Mouse (Mus musculus) lung, embryonic 14.5 days (tissue): ENCODE results near the gene Kcnj4. TPM values are rescaled to one million over a fixed set of nuclear protein-coding genes. Genes with fewer than 3 reads are reported as not detected.

Source experiments
- ATAC-seq: fragments of 200-750 bp; cut with Nextera tagmentation; 2 replicates; pipeline ENCODE4 v1.8.0; 2017; ENCODE audit warnings: mild to moderate bottlenecking, moderate TSS enrichment, moderate library complexity; ENCODE audit not compliant: insufficient read depth
- DNase-seq: peaks from one replicate; pipeline ENCODE4 v3.0.0-alpha.2; 2015
- H3K27ac ChIP-seq: fragments of 300-500 bp; sonication (generic); 2 replicates; pipeline ENCODE4 v1.5.1; 2014; ENCODE audit warnings: low read depth, mild to moderate bottlenecking, moderate library complexity
- H3K27me3 ChIP-seq: fragments of 300-500 bp; sonication (generic); 2 replicates; pipeline ENCODE4 v1.6.1; 2014; ENCODE audit warnings: low read length, control low read depth; ENCODE audit not compliant: insufficient read depth
- H3K36me3 ChIP-seq: fragments of 300-500 bp; sonication (generic); 2 replicates; pipeline ENCODE4 v1.6.1; 2014; ENCODE audit warnings: control low read depth; ENCODE audit not compliant: insufficient read depth
- H3K4me1 ChIP-seq: fragments of 300-500 bp; sonication (generic); 2 replicates; pipeline ENCODE4 v1.6.1; 2014; ENCODE audit warnings: antibody characterized with exemption, control low read depth; ENCODE audit not compliant: insufficient read depth
- H3K4me2 ChIP-seq: fragments of 300-500 bp; sonication (generic); 2 replicates; pipeline ENCODE4 v1.6.1; 2014; ENCODE audit warnings: mild to moderate bottlenecking
- H3K4me3 ChIP-seq: fragments of 300-500 bp; sonication (generic); 2 replicates; pipeline ENCODE4 v1.5.1; 2014; ENCODE audit warnings: low read depth, low read length
- H3K9ac ChIP-seq: fragments of 300-500 bp; sonication (generic); 2 replicates; pipeline ENCODE4 v1.6.1; 2014
- H3K9me3 ChIP-seq: fragments of 300-500 bp; sonication (generic); 2 replicates; pipeline ENCODE4 v1.6.1; 2016; ENCODE audit warnings: low read depth, low read length, control low read depth
- CTCF ChIP-seq: IDR thresholded peaks from 2 replicates; pipeline ENCODE4 v1.5.1; 2016; ENCODE audit warnings: antibody characterized with exemption, low read depth
- WGBS: fragments of 180-500 bp; shearing (Covaris S2); extraction: QIAGEN DNeasy Blood & Tissue Kit; methylation state at CpG from one replicate; pipeline ENCODE4 v1.1.7; 2014; 5-methylcytosine and 5-hydroxymethylcytosine counted together
- polyA plus RNA-seq: library from polyadenylated mRNA; unstranded; fragments of >200 nt; fragmentation: Nextera tagmentation; extraction: Ambion mirVana; gene quantifications from 2 replicates; pipeline ENCODE4 v1.2.1, GENCODE M21; 2014

The Kcnj4 gene
- polyA plus RNA-seq, 1 experiment from 2014 or later, result not detected

DNA sequence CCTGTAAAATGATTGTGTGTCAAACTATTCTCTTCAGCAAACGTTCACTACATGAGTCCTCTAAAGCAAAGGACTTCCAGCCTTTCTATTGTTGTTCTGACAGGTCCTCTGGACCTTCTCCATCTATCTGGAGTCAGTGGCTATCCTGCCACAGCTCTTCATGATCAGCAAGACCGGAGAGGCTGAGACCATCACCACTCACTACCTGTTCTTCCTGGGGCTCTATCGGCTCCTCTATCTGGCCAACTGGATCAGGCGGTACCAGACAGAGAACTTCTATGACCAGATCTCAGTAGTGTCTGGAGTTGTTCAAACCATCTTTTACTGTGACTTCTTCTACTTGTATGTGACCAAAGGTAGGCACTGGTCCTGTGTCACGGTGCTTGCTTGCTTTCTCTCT is 20.5 kb upstream of the Kcnj4 start:
- no peak for TF ChIP-seq CTCF
- Histone ChIP-seq H3K9me3 (no peaks in the 10 kb centered on the region), H3K27ac (no peak overlapping the region), H3K4me1 (no peaks in the 10 kb centered on the region), H3K27me3 (no peaks in the 10 kb centered on the region), H3K4me2 (no peak overlapping the region), H3K4me3 (no peak overlapping the region), H3K36me3 (peaks cover 76% of the 10 kb centered on the region), H3K9ac (no peak overlapping the region)
- 80% methylated on average over 5 of the region's 5 CpGs for WGBS
- no peak for DNase-seq
- ATAC-seq, result no peak

DNA sequence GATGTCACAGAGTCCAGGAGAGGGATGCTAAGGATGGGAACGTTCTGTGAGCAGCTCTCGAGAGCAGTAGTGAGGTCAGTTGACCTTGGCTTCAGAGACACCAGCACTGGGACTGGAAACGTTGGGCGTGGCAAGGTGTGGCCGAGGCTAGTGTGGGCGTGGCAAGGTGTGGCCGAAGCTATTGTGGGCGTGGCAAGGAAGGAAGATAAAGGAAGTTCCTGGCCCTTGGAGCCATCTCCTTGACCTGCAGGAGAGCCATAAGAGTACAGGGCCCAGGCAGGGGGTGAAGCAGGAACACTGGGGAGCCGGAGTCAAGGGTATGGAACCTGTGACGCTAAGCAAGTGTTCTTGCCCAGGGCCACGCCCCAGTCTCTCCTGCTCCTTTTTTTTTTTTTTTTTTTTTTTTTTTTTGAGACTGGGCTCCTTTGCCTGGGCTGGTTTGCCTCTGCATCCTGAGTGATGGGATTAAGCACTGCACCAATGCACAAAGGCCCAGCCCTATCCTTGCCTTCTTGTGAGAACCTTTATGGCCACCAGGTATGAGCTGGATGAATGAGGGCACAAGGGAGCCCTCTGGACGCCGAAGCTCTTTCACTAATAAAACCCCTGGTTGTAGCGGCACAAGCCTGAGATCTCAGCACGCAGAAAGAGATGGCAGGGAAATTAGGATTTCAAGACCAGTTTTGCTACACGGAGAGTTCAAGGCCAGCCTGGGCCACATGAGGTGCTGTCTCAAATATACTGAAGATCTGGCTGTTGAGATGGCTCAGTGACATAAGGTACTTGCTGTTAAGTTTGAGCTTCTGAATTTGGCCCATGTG is 14.6 kb upstream of the Kcnj4 start:
- ATAC-seq (no peak), DNase-seq (no peak)
- Histone ChIP-seq H3K9ac (no peak overlapping the region), H3K36me3 (peaks cover 21% of the 10 kb centered on the region), H3K27me3 (peaks cover 14% of the 10 kb centered on the region), H3K4me1 (0 out of 2 replicates have a peak, but pooled peaks cover 10% of the 10 kb centered on the region), H3K4me3 (no peak overlapping the region), H3K4me2 (no peak overlapping the region), H3K27ac (no peak overlapping the region), H3K9me3 (no peaks in the 10 kb centered on the region)
- TF ChIP-seq CTCF, result no peak
- WGBS, result 51% methylated on average over 16 of the region's 16 CpGs

DNA sequence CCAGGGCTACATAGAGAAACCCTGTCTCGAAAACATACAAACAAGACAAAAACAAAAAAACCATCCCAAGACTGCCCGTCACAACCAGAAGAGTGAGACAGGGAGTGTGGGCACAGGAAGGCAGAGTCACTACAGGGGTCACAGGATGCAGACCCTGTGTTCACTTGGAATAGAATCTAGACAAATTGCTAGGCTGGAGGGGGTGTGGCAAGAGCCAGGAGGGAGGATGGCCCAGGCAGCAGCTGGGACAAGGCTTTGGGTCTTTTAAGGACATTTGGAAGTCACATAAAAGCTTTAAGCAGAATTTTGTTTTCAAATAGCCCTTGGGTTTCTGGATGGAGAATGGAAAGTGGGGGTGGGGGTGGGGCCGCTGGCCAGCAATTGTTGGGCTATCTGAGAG is 13.5 kb upstream of the Kcnj4 start:
- Histone ChIP-seq H3K4me3 (no peak overlapping the region), H3K9me3 (no peaks in the 10 kb centered on the region), H3K27me3 (peaks cover 24% of the 10 kb centered on the region), H3K36me3 (peaks cover 14% of the 10 kb centered on the region), H3K4me1 (0 out of 2 replicates have a peak, but pooled peaks cover 10% of the 10 kb centered on the region), H3K4me2 (peak overlapping the region; percentile 64), H3K9ac (no peak overlapping the region), H3K27ac (no peak overlapping the region)
- ATAC-seq (no peak), DNase-seq (no peak)
- TF ChIP-seq CTCF, result no peak
- WGBS, result 84% methylated on average over 3 of the region's 3 CpGs

DNA sequence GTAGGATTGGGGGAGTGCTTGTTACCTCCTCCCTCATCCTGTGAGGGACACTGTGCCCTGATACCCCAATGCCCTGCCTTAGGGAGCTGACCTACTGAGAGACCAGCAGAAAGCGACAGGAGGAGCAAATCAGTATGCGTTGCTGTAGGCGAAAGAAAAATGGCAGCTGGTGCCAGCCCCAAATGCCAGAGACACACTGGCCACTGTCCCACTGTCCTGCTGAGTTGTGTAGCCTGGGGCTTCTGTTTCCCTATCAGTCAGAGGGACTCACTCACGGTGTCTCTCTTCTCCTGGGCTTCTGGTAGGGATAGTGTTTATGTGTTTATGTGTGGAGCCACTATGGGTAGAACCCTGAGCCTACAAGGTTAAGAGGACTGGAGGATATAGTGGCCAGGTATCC is 12.7 kb upstream of the Kcnj4 start:
- ATAC-seq (no peak), DNase-seq (no peak)
- Histone ChIP-seq H3K27ac (no peak overlapping the region), H3K4me2 (peak overlapping the region; percentile 64), H3K36me3 (peaks cover 6% of the 10 kb centered on the region), H3K27me3 (peaks cover 33% of the 10 kb centered on the region), H3K9me3 (no peaks in the 10 kb centered on the region), H3K4me3 (peak overlapping the region; percentile 66), H3K4me1 (0 out of 2 replicates have a peak, but pooled peaks cover 10% of the 10 kb centered on the region), H3K9ac (no peak overlapping the region)
- 73% methylated on average over 4 of the region's 4 CpGs for WGBS
- TF ChIP-seq CTCF, result no peak

DNA sequence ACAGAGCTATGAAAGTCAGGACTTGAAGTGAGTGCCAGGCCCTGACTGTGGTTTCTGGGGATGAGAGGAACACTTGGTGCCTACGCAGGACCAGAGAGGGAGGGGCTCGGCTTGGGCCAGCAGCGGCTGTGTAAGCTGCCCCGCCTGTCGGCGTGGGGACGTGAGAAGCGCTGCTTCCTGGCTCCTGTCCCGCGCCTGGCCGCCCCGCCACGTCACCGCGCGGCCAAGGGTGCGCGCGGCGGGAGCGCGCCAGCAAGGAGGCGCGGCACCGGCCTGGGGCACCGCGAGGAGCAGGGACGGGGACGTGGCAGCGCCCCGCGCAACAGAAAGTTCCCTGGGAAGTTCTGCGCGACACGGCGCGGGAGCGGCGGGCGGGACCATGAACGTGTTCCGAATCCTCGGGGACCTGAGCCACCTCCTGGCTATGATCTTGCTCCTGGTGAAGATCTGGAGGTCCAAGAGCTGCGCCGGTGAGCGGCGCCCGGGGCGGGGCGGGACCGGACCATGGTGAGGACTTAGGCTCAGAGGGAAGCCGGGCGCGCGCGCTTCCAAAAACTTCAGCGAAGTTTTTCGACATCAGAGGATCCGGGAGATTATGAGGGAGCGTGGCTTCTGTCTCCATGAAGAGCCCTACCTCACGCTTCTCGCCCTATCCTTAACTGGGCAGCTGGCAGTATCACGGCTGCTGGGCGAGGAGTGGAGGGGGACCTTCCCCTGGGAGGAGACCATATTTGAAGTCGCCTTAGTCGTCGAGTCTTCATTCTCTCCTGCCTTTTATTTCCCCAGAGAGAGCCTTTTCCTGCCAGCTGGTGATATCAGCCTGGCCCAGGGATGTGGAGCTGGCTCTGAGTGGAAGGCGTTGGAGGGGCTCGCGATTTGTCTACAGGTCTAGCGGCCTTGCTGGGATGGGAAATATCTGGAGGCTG is 11.4 kb upstream of the Kcnj4 start, which contains the start of gene Kdelr3:
Kdelr3 (plus strand) TSS at position 241 of the 926 bp plus-strand sequence.
- no peaks in the 10 kb centered on the region for H3K9me3 ChIP-seq
- DNase-seq, result peak; percentile 90
- no peaks in the 10 kb centered on the region for H3K36me3 ChIP-seq
- no peak for TF ChIP-seq CTCF
- ATAC-seq, result peak; percentile 71
- H3K4me2 ChIP-seq, result peak within 1 kb of the TSS; percentile 64
- H3K4me3 ChIP-seq, result peak within 1 kb of the TSS; percentile 66
- peaks cover 44% of the 10 kb centered on the region for H3K27me3 ChIP-seq
- peak within 1 kb of the TSS; percentile 73 for H3K9ac ChIP-seq
- H3K4me1 ChIP-seq, result 0 out of 2 replicates have a peak, but pooled peaks cover 10% of the 10 kb centered on the region
- under 1% methylated on average over 71 of the region's 71 CpGs for WGBS
- H3K27ac ChIP-seq, result peak within 1 kb of the TSS; percentile 54; the same call in 1 of the 2 replicates

DNA sequence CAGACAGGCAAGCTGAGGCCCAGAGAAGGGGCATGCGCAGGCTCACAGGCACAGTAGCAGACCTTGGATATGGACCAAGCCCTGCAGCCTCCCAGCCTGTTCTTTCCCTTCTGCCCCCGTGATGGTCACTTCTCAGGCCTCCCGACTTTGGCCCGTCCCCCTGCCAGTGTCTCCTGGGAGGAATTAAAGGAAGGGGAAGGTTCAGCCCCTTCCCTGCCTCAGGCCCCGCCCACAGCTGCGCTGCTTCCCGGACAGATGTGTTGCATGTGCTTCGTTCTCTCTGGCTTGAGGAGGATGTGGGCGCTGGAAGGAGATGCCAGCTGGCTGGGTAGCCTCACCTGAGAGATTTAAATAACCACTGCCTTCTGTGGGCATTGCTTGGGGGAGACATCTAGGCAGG is 8.9 kb upstream of the Kcnj4 start:
- Histone ChIP-seq H3K4me1 (0 out of 2 replicates have a peak, but pooled peaks cover 10% of the 10 kb centered on the region), H3K9ac (no peak overlapping the region), H3K4me2 (no peak overlapping the region), H3K27ac (no peak overlapping the region), H3K27me3 (peaks cover 60% of the 10 kb centered on the region), H3K9me3 (no peaks in the 10 kb centered on the region), H3K4me3 (no peak overlapping the region), H3K36me3 (no peaks in the 10 kb centered on the region)
- DNase-seq (peak; percentile 74), ATAC-seq (no peak)
- TF ChIP-seq CTCF, result no peak
- WGBS, result 13% methylated on average over 9 of the region's 9 CpGs
